Mouse (Mus musculus): ENCODE measurements around the gene Olfr1191-ps1. TPM values are rescaled to one million over a fixed set of nuclear protein-coding genes. Genes with fewer than 3 reads are reported as not detected.

Olfr1191-ps1 gene
- not detected in 2 replicates for polyA plus RNA-seq (2012; rRNA removed)

GRCm38 (mm10) chr2:88640242-88640641, at the start of gene Olfr1191-ps1:
Gene Olfr1191-ps1, plus strand, starts transcription at chr2:88640542.

GRCm38 (mm10) chr2:88648209-88648608, 7.9 kb downstream of the Olfr1191-ps1 start, which contains the start of gene Olfr1192-ps1:
Gene Olfr1192-ps1, plus strand, starts transcription at chr2:88648509.

GRCm38 (mm10) chr2:88675328-88675727, 35.0 kb downstream of the Olfr1191-ps1 start, which contains the start of gene Olfr1193:
Gene Olfr1193, plus strand, starts transcription at chr2:88675628.

GRCm38 (mm10) chr2:88689087-88689486, 48.7 kb downstream of the Olfr1191-ps1 start, which contains the start of gene Olfr1195:
Gene Olfr1195, minus strand, starts transcription at chr2:88689187.

Other genes starting within 250 kb of the Olfr1191-ps1 start
- gene Olfr1179, start 234.1 kb upstream of the Olfr1191-ps1 start, polyA plus RNA-seq (2012; rRNA removed): not detected in 2 replicates
- not detected in 2 replicates for gene Olfr1180, start 221.4 kb upstream of the Olfr1191-ps1 start, polyA plus RNA-seq (2012; rRNA removed)
- gene Olfr1181, start 214.4 kb upstream of the Olfr1191-ps1 start, polyA plus RNA-seq (2012; rRNA removed): not detected in 2 replicates
- not detected in 2 replicates for gene Gm13757, start 191.4 kb upstream of the Olfr1191-ps1 start, polyA plus RNA-seq (2012; rRNA removed)
- gene Olfr1183, start 185.7 kb upstream of the Olfr1191-ps1 start, polyA plus RNA-seq (2012; rRNA removed): not detected in 2 replicates
- not detected in 2 replicates for gene Olfr1184, start 156.9 kb upstream of the Olfr1191-ps1 start, polyA plus RNA-seq (2012; rRNA removed)
- gene Olfr1185-ps1, start 147.2 kb upstream of the Olfr1191-ps1 start, polyA plus RNA-seq (2012; rRNA removed): not detected in 2 replicates
- not detected in 2 replicates for gene Olfr1186, start 122.0 kb upstream of the Olfr1191-ps1 start, polyA plus RNA-seq (2012; rRNA removed)
- not detected in 2 replicates for gene Olfr1188, start 83.6 kb upstream of the Olfr1191-ps1 start, polyA plus RNA-seq (2012; rRNA removed)
- not detected in 2 replicates for gene Olfr1189, start 54.1 kb upstream of the Olfr1191-ps1 start, polyA plus RNA-seq (2012; rRNA removed)
- not detected in 2 replicates for gene Olfr1192-ps1, start 8.0 kb downstream of the Olfr1191-ps1 start, polyA plus RNA-seq (2012; rRNA removed)
- gene Olfr1193, start 35.1 kb downstream of the Olfr1191-ps1 start, polyA plus RNA-seq (2012; rRNA removed): not detected in 2 replicates
- not detected in 2 replicates for gene Olfr1195, start 48.6 kb downstream of the Olfr1191-ps1 start, polyA plus RNA-seq (2012; rRNA removed)
- not detected in 2 replicates for gene Olfr1196, start 64.1 kb downstream of the Olfr1191-ps1 start, polyA plus RNA-seq (2012; rRNA removed)
- not detected in 2 replicates for gene Olfr1197, start 91.8 kb downstream of the Olfr1191-ps1 start, polyA plus RNA-seq (2012; rRNA removed)
- gene Olfr1198, start 110.8 kb downstream of the Olfr1191-ps1 start, polyA plus RNA-seq (2012; rRNA removed): not detected in 2 replicates
- gene Olfr1199, start 119.9 kb downstream of the Olfr1191-ps1 start, polyA plus RNA-seq (2012; rRNA removed): not detected in 2 replicates
- gene Olfr1200, start 129.9 kb downstream of the Olfr1191-ps1 start, polyA plus RNA-seq (2012; rRNA removed): not detected in 2 replicates
- not detected in 2 replicates for gene Olfr1201, start 152.5 kb downstream of the Olfr1191-ps1 start, polyA plus RNA-seq (2012; rRNA removed)
- gene Olfr1202, start 174.0 kb downstream of the Olfr1191-ps1 start, polyA plus RNA-seq (2012; rRNA removed): not detected in 2 replicates
- gene Olfr1205, start 189.2 kb downstream of the Olfr1191-ps1 start, polyA plus RNA-seq (2012; rRNA removed): not detected in 2 replicates
- not detected in 2 replicates for gene Olfr1204, start 208.8 kb downstream of the Olfr1191-ps1 start, polyA plus RNA-seq (2012; rRNA removed)
- gene Olfr1206, start 222.7 kb downstream of the Olfr1191-ps1 start, polyA plus RNA-seq (2012; rRNA removed): not detected in 2 replicates

Measured in central nervous system, embryonic 18 days (tissue).